Mouse (Mus musculus): ENCODE results near the gene Xntrpc. TPM values are rescaled to one million over a fixed set of nuclear protein-coding genes. Genes with fewer than 3 reads are reported as not detected.

The Xntrpc gene
- 0.43 and 0.53 TPM in 2 replicates for polyA plus RNA-seq (2015; fragmentation: Nextera tagmentation; extraction: Ambion mirVana)

DNA sequence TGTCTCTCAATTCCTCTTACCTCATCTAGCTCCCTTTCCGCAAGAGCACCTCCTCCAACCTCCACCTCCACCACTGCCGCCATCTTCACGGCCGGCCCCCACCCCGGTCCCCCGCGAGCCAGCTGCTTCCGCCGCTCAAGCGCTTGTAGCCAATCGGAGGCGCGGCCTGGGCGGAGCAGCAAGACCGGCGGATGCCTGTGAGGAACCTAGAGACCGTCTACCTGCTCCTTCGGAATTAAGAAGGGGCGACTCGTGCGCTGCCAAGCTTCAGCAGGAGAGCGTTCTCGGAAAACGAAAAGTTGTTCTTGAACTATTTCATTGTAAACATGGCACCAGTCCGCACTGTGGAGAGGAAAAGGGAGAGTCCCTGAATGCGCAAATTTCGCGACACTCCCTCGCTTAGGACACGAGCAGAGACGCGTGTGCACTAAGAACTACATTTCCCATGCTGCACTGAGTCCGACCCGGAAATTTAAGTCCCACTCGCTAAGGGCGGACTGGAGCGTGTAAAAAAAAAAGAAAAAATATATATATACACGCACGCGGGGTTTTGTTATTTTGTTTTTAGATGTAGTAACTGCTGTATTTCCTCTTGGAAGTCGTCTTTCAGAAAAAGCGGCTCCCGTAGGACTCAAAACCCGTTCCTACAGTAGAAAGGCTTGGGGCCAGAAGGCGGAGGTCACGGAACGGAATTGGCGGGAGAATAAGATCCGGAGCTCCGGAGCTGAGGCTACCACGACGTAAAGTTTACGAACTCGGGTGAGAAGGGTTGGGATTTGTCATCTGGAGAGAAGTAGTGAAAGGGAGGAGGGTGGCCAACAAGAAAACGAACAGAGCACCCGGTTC, at the start of gene Xntrpc, which contains the start of the genes Rnf121 and Xndc1:
Gene Xntrpc, plus strand, starts transcription at position 668 of the 846 bp plus-strand sequence.
Gene Rnf121, minus strand, starts transcription at position 424 of the 846 bp plus-strand sequence.
Gene Xndc1, plus strand, starts transcription at position 466 of the 846 bp plus-strand sequence.

DNA sequence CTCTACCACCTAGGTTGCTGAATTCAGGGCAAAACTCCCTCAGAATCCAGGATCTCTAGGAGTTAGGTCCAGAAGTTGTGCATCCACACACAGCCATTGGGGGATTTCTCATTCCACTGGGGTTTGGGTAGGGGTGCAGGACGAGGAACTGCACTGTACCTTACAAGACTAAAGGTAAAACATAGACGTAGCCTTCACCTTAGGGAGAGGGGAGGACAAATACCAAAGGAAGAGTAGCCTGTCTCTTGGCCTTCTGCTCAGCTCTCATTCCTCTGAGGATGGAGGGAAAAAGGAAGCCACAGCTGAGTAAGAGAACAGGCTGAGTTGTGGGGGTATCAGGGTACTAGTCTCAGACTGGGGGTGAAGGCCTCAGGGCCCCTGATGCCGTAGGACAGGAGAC, 46.9 kb upstream of the Xntrpc start, which contains the start of gene Il18bp:
Gene Il18bp, minus strand, starts transcription at position 101 of the 400 bp plus-strand sequence.

GRCm38 (mm10) chr7:102082816-102083215, 17.3 kb downstream of the Xntrpc start, which contains the start of gene Trpc2:
TSS of gene Trpc2 (plus strand) at chr7:102083116.

GRCm38 (mm10) chr7:102101487-102101886, 36.0 kb downstream of the Xntrpc start, which contains the start of gene Art1:
TSS of gene Art1 (plus strand) at chr7:102101743.

GRCm38 (mm10) chr7:102109171-102109570, 43.7 kb downstream of the Xntrpc start, which contains the start of gene Art5:
TSS of gene Art5 (minus strand) at chr7:102109489.

DNA sequence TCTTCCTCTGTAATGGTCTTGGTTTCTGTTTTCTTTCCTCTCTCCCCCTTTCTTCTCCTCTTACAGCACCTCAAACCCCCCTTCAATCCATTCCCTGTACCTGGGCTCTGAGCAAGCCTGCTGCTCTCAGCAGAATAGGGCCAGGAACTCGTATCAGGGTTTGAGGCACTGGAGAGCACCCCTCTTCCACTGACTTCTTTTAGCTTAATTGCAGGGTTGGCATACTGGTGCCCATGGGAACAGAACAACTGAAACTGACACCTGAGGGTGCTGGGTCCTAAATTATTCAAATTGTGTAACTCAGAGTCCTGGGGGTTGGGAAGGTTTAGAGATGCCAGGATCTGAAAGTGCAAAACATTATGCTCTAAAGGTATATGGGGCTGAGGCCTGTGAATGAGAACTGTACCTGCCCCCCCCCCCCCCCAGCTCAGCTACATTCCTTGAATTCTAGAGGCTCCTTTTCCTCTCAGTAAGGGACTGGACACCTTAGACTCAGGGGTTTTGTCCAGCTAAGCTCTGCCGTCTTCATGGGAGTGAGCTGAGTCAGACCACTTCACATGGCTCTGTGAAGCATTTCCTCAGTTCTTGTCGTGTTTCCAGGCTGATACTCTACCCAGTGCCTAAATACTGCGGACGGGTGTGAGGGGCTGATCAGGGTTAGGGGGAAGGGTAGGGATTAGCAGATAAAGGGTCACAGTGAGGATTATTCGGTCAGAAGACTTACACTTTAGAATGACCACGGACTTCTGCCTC, 51.2 kb downstream of the Xntrpc start, which contains the start of gene Chrna10:
Gene Chrna10, minus strand, starts transcription at position 250 of the 753 bp plus-strand sequence.

Other genes starting within 250 kb of the Xntrpc start
- not detected in 2 replicates for gene Phox2a, start 247.4 kb upstream of the Xntrpc start, polyA plus RNA-seq (2015; fragmentation: Nextera tagmentation; extraction: Ambion mirVana)
- 7.5 and 8.9 TPM in 2 replicates for gene Inppl1, start 227.5 kb upstream of the Xntrpc start, polyA plus RNA-seq (2015; fragmentation: Nextera tagmentation; extraction: Ambion mirVana)
- 0.75 and 1.7 TPM in 2 replicates for gene Folr2, start 208.5 kb upstream of the Xntrpc start, polyA plus RNA-seq (2015; fragmentation: Nextera tagmentation; extraction: Ambion mirVana)
- 65.1 and 69.4 TPM in 2 replicates for gene Anapc15, start 202.0 kb upstream of the Xntrpc start, polyA plus RNA-seq (2015; fragmentation: Nextera tagmentation; extraction: Ambion mirVana)
- gene Folr1, start 194.9 kb upstream of the Xntrpc start, polyA plus RNA-seq (2015; fragmentation: Nextera tagmentation; extraction: Ambion mirVana) = 2.0 and 3.4 TPM in 2 replicates
- gene Lamtor1, start 159.8 kb upstream of the Xntrpc start, polyA plus RNA-seq (2015; fragmentation: Nextera tagmentation; extraction: Ambion mirVana) = 76.7 and 84.5 TPM in 2 replicates
- gene Tomt, start 159.4 kb upstream of the Xntrpc start, polyA plus RNA-seq (2015; fragmentation: Nextera tagmentation; extraction: Ambion mirVana) = 0.18 and 0.32 TPM in 2 replicates
- gene Lrrc51, start 131.8 kb upstream of the Xntrpc start, polyA plus RNA-seq (2015; fragmentation: Nextera tagmentation; extraction: Ambion mirVana) = 1.9 and 2.0 TPM in 2 replicates
- gene Numa1, start 131.6 kb upstream of the Xntrpc start, polyA plus RNA-seq (2015; fragmentation: Nextera tagmentation; extraction: Ambion mirVana) = 33.6 and 35.4 TPM in 2 replicates
- 5.1 and 7.3 TPM in 2 replicates for gene Il18bp, start 47.0 kb upstream of the Xntrpc start, polyA plus RNA-seq (2015; fragmentation: Nextera tagmentation; extraction: Ambion mirVana)
- gene Rnf121, start 244 bp upstream of the Xntrpc start, polyA plus RNA-seq (2015; fragmentation: Nextera tagmentation; extraction: Ambion mirVana) = 9.2 and 10.3 TPM in 2 replicates
- gene Xndc1, start 202 bp upstream of the Xntrpc start, polyA plus RNA-seq (2015; fragmentation: Nextera tagmentation; extraction: Ambion mirVana) = 17.1 and 17.2 TPM in 2 replicates
- not detected in 2 replicates for gene Trpc2, start 17.4 kb downstream of the Xntrpc start, polyA plus RNA-seq (2015; fragmentation: Nextera tagmentation; extraction: Ambion mirVana)
- gene Art1, start 36.0 kb downstream of the Xntrpc start, polyA plus RNA-seq (2015; fragmentation: Nextera tagmentation; extraction: Ambion mirVana) = 0.14 and 0.30 TPM in 2 replicates
- 0.25 and 0.42 TPM in 2 replicates for gene Art5, start 43.8 kb downstream of the Xntrpc start, polyA plus RNA-seq (2015; fragmentation: Nextera tagmentation; extraction: Ambion mirVana)
- not detected in 2 replicates for gene Chrna10, start 51.1 kb downstream of the Xntrpc start, polyA plus RNA-seq (2015; fragmentation: Nextera tagmentation; extraction: Ambion mirVana)
- gene Nup98, start 144.5 kb downstream of the Xntrpc start, polyA plus RNA-seq (2015; fragmentation: Nextera tagmentation; extraction: Ambion mirVana) = 16.1 and 17.3 TPM in 2 replicates
- 32.8 and 45.2 TPM in 2 replicates for gene Pgap2, start 144.5 kb downstream of the Xntrpc start, polyA plus RNA-seq (2015; fragmentation: Nextera tagmentation; extraction: Ambion mirVana)
- gene Rhog, start 190.3 kb downstream of the Xntrpc start, polyA plus RNA-seq (2015; fragmentation: Nextera tagmentation; extraction: Ambion mirVana) = 103 and 124 TPM in 2 replicates
- 22.4 and 24.9 TPM in 2 replicates for gene Stim1, start 202.1 kb downstream of the Xntrpc start, polyA plus RNA-seq (2015; fragmentation: Nextera tagmentation; extraction: Ambion mirVana)